Comparison of ENCODE assay signal across 8 mouse cellular contexts in the genomic region with DNA sequence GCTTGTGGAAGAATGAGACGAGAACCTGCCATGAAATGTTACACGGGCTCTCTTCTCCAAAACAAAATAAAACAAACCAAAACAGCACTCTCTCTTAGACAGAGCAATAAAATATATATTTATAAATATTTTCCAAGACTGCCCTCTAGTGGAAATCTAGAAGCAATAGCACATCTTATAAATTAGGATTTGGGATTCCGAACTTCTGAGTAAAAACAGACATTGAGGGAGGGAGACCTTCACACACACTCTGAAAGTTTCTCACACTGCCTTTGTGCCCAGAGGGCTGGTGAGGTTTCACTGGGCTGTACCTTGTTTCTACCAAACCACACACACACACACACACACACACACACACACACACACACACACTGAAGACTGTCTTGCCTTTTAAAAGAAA.
DNase-seq lines count a peak whose midpoint lies in the region; ATAC-seq and TF ChIP-seq lines count a peak whose summit lies in the region.

No protein-coding gene starts in this region.

- peak; percentile 39 for ATAC-seq in lung, postnatal 0 days
- peak; percentile 55 for ATAC-seq in intestine, embryonic 15.5 days

- no peaks in the 10 kb centered on the region for H3K36me3 ChIP-seq in lung, postnatal 0 days (ENCODE audit: insufficient read depth, low read length)
- no peaks in the 10 kb centered on the region for H3K36me3 ChIP-seq in intestine, embryonic 15.5 days

- H3K4me1 ChIP-seq in lung, postnatal 0 days (ENCODE audit: insufficient read depth, low read depth, low read length), result peaks cover 9% of the 10 kb centered on the region; the same call in 1 of the 2 replicates
- H3K4me1 ChIP-seq in intestine, embryonic 15.5 days (replicated peaks), result peaks cover 17% of the 10 kb centered on the region
- 0 out of 2 replicates have a peak, but pooled peaks cover 2% of the 10 kb centered on the region for H3K4me1 ChIP-seq in olfactory bulb, adult 2 months (ENCODE audit: control insufficient read depth, insufficient read depth, low read length)

- no peaks in the 10 kb centered on the region for H3K9me3 ChIP-seq in lung, postnatal 0 days (ENCODE audit: low read length)
- no peaks in the 10 kb centered on the region for H3K9me3 ChIP-seq in intestine, embryonic 15.5 days

- DNase-seq in embryo, embryonic 10.5 days (ENCODE audit: low spot score), result peak; percentile 54
- DNase-seq in embryo, embryonic 10 days (ENCODE audit: low spot score), result no peak
- DNase-seq in lung, postnatal 0 days (ENCODE audit: low spot score), result peak; percentile 86
- DNase-seq in lung, postnatal 36 days, result no peak
- no peak for DNase-seq in spleen, postnatal 14 days (ENCODE audit: low spot score in 2 of 2)
- DNase-seq in layer of hippocampus, adult 11-12 months (ENCODE audit: low spot score), result no peak

- H3K4me3 ChIP-seq in lung, postnatal 0 days (ENCODE audit: low read depth, low read length), result no peak overlapping the region
- no peak overlapping the region for H3K4me3 ChIP-seq in intestine, embryonic 15.5 days (replicated peaks)
- no peak overlapping the region for H3K4me3 ChIP-seq in olfactory bulb, adult 2 months (ENCODE audit: insufficient read depth, low read depth, low read length)

- no peak overlapping the region for H3K9ac ChIP-seq in lung, postnatal 0 days (replicated peaks; ENCODE audit: low read depth)
- H3K9ac ChIP-seq in intestine, embryonic 15.5 days, result no peak overlapping the region; the same call in 1 of the 2 replicates

- WGBS in lung, postnatal 0 days, result 14% methylated on average over 3 of the region's 3 CpGs
- 20% methylated on average over 3 of the region's 3 CpGs for WGBS in intestine, embryonic 15.5 days
- WGBS in olfactory bulb, adult 2 months, result 7% methylated on average over 3 of the region's 3 CpGs

- H3K4me2 ChIP-seq in lung, postnatal 0 days (replicated peaks; ENCODE audit: low read depth, low read length), result no peak overlapping the region
- no peak overlapping the region for H3K4me2 ChIP-seq in intestine, embryonic 15.5 days (replicated peaks)

- TF ChIP-seq EP300 in lung, postnatal 0 days (IDR thresholded peaks at IDR 0.05), result no peak

- peak overlapping the region; percentile 85 for H3K27ac ChIP-seq in lung, postnatal 0 days (ENCODE audit: low read length)
- peak overlapping the region; percentile 81 for H3K27ac ChIP-seq in intestine, embryonic 15.5 days
- 0 out of 2 replicates have a peak overlapping the region, but pooled peaks have one; percentile 18 for H3K27ac ChIP-seq in olfactory bulb, adult 2 months (ENCODE audit: insufficient read depth, low read depth, low read length)

- no peaks in the 10 kb centered on the region for H3K27me3 ChIP-seq in lung, postnatal 0 days (replicated peaks; ENCODE audit: insufficient read depth, low read length)
- H3K27me3 ChIP-seq in intestine, embryonic 15.5 days (replicated peaks), result no peaks in the 10 kb centered on the region

- peak; percentile 23; the same call in 1 of the 2 replicates for TF ChIP-seq CTCF in lung, postnatal 0 days (IDR thresholded peaks at IDR 0.05)
- TF ChIP-seq CTCF in olfactory bulb, adult 2 months (IDR thresholded peaks at IDR 0.05; ENCODE audit: insufficient read depth, low read depth, low read length), result no peak

- no peak for TF ChIP-seq POLR2A in olfactory bulb, adult 2 months (IDR thresholded peaks at IDR 0.05; ENCODE audit: insufficient read depth, low read depth, low read length)

Comparison
In these comparisons a context has a peak if more than half of its experiments do, and no peak if none do; other contexts are left out.
1. DNase-seq: peak in embryo, embryonic 10.5 days (single experiment) and lung, postnatal 0 days (single experiment); none in embryo, embryonic 10 days (single experiment), lung, postnatal 36 days (single experiment), spleen, postnatal 14 days (0 of 2) and layer of hippocampus, adult 11-12 months (single experiment).
2. H3K27ac ChIP-seq: peak in every context shown above with its lines; median percentile 85 in lung, postnatal 0 days; 81 in intestine, embryonic 15.5 days; 18 in olfactory bulb, adult 2 months.